Comparison of ENCODE assay signal across 8 mouse cellular contexts in genomic region chr17:29887271-29887880, GRCm38 (mm10).
DNase-seq lines count a peak whose midpoint lies in the region; ATAC-seq and TF ChIP-seq lines count a peak whose summit lies in the region.

No protein-coding gene starts in this region.

- H3K36me3 ChIP-seq in ES-Bruce4 (ENCODE audit: control insufficient read depth, insufficient read depth, low read length, poor library complexity, severe bottlenecking), result no peaks in the 10 kb centered on the region
- no peaks in the 10 kb centered on the region for H3K36me3 ChIP-seq in heart, embryonic 15.5 days
- no peaks in the 10 kb centered on the region for H3K36me3 ChIP-seq in limb, embryonic 13.5 days
- no peaks in the 10 kb centered on the region for H3K36me3 ChIP-seq in midbrain, embryonic 13.5 days

- H3K27ac ChIP-seq in ES-Bruce4 (ENCODE audit: insufficient read depth, low read length), result no peak overlapping the region
- peak overlapping the region; percentile 72 for H3K27ac ChIP-seq in heart, embryonic 15.5 days
- no peak overlapping the region for H3K27ac ChIP-seq in limb, embryonic 13.5 days
- H3K27ac ChIP-seq in midbrain, embryonic 13.5 days, result peak overlapping the region; percentile 91

- H3K4me1 ChIP-seq in ES-Bruce4 (ENCODE audit: control insufficient read depth, insufficient read depth, low read length), result no peaks in the 10 kb centered on the region
- peaks cover 41% of the 10 kb centered on the region for H3K4me1 ChIP-seq in heart, embryonic 15.5 days (replicated peaks)
- H3K4me1 ChIP-seq in limb, embryonic 13.5 days, result peaks cover 48% of the 10 kb centered on the region
- peaks cover 69% of the 10 kb centered on the region for H3K4me1 ChIP-seq in midbrain, embryonic 13.5 days (replicated peaks)

- H3K27me3 ChIP-seq in ES-Bruce4 (ENCODE audit: control insufficient read depth, insufficient read depth, low read length, poor library complexity, severe bottlenecking), result peaks cover 27% of the 10 kb centered on the region
- peaks cover 57% of the 10 kb centered on the region for H3K27me3 ChIP-seq in heart, embryonic 15.5 days
- peaks cover 65% of the 10 kb centered on the region for H3K27me3 ChIP-seq in limb, embryonic 13.5 days
- H3K27me3 ChIP-seq in midbrain, embryonic 13.5 days, result peaks cover 25% of the 10 kb centered on the region

- H3K9ac ChIP-seq in ES-Bruce4 (ENCODE audit: low read depth, poor library complexity, severe bottlenecking), result peak overlapping the region; percentile 83
- peak overlapping the region; percentile 69 for H3K9ac ChIP-seq in heart, embryonic 15.5 days
- peak overlapping the region; percentile 81 for H3K9ac ChIP-seq in limb, embryonic 13.5 days
- peak overlapping the region; percentile 92 for H3K9ac ChIP-seq in midbrain, embryonic 13.5 days (replicated peaks)

- peak; percentile 58 to 68 for DNase-seq in cerebellum, postnatal 10 days
- no peak for DNase-seq in cerebellum, postnatal 4 days (ENCODE audit: low spot score in 2 of 2)
- peak; percentile 85 for DNase-seq in embryo, embryonic 11 days
- DNase-seq in urinary bladder, postnatal 14 days (ENCODE audit: low spot score), result peak; percentile 20

- TF ChIP-seq CTCF in ES-Bruce4 (IDR thresholded peaks at IDR 0.05; ENCODE audit: low read depth, low read length), result no peak

- H3K4me3 ChIP-seq in ES-Bruce4 (ENCODE audit: low read depth, low read length), result peak overlapping the region; percentile 55
- peak overlapping the region; percentile 61 for H3K4me3 ChIP-seq in heart, embryonic 15.5 days
- H3K4me3 ChIP-seq in limb, embryonic 13.5 days, result peak overlapping the region; percentile 68
- H3K4me3 ChIP-seq in midbrain, embryonic 13.5 days (replicated peaks), result peak overlapping the region; percentile 67

- ATAC-seq in heart, embryonic 15.5 days (replicated peaks; ENCODE audit: insufficient number of reproducible peaks, insufficient read depth, low FRiP score, low read depth), result peak; percentile 51
- peak; percentile 34 for ATAC-seq in limb, embryonic 13.5 days (ENCODE audit: low FRiP score, low read depth)
- peak; percentile 21 for ATAC-seq in midbrain, embryonic 13.5 days

- under 1% methylated on average over 48 of the region's 57 CpGs for WGBS in heart, embryonic 15.5 days
- WGBS in limb, embryonic 13.5 days, result under 1% methylated on average over 57 of the region's 57 CpGs
- under 1% methylated on average over 50 of the region's 57 CpGs for WGBS in midbrain, embryonic 13.5 days

- H3K9me3 ChIP-seq in ES-Bruce4 (replicated peaks; ENCODE audit: control insufficient read depth, insufficient read depth, low read length, poor library complexity, severe bottlenecking), result no peaks in the 10 kb centered on the region
- no peaks in the 10 kb centered on the region for H3K9me3 ChIP-seq in heart, embryonic 15.5 days (replicated peaks)
- no peaks in the 10 kb centered on the region for H3K9me3 ChIP-seq in limb, embryonic 13.5 days
- H3K9me3 ChIP-seq in midbrain, embryonic 13.5 days, result no peaks in the 10 kb centered on the region

- TF ChIP-seq POLR2A in ES-Bruce4 (IDR thresholded peaks at IDR 0.05; ENCODE audit: insufficient read depth, low read length), result no peak

- TF ChIP-seq EP300 in ES-Bruce4 (IDR thresholded peaks at IDR 0.05; ENCODE audit: insufficient read depth, low read depth, low read length), result no peak

- peak overlapping the region; percentile 99 for H3K4me2 ChIP-seq in heart, embryonic 15.5 days
- peak overlapping the region; percentile 80 for H3K4me2 ChIP-seq in limb, embryonic 13.5 days (replicated peaks)
- H3K4me2 ChIP-seq in midbrain, embryonic 13.5 days (replicated peaks), result peak overlapping the region; percentile 84

Comparison
In these comparisons a context has a peak if more than half of its experiments do, and no peak if none do; other contexts are left out.
1. DNase-seq: peak in cerebellum, postnatal 10 days (2 of 2), embryo, embryonic 11 days (single experiment) and urinary bladder, postnatal 14 days (single experiment); none in cerebellum, postnatal 4 days (0 of 2).
2. H3K27ac ChIP-seq: peak in heart, embryonic 15.5 days (single experiment) and midbrain, embryonic 13.5 days (single experiment); none in ES-Bruce4 (single experiment) and limb, embryonic 13.5 days (single experiment).
3. Peak in every context shown above with its lines, with median percentiles within 50 percentile points of each other: H3K4me3 ChIP-seq, H3K9ac ChIP-seq, ATAC-seq and H3K4me2 ChIP-seq.